Mouse (Mus musculus) midbrain, embryonic 16.5 days (tissue): ENCODE data around the gene H1f0. TPM values are rescaled to one million over a fixed set of nuclear protein-coding genes. Genes with fewer than 3 reads are reported as not detected.
"Not testable (repeated sequence)": the region's sequence is repeated elsewhere in the genome, so short reads cannot be mapped to it uniquely, and the experiment has no call there.

Experiments used
- ATAC-seq: fragments of 200-750 bp; cut with Nextera tagmentation; 2 replicates; pipeline ENCODE4 v1.8.0; 2017; ENCODE audit warnings: moderate TSS enrichment
- H3K27ac ChIP-seq: fragments of 300-500 bp; sonication (generic); 2 replicates; pipeline ENCODE4 v1.5.1; 2014; ENCODE audit warnings: mild to moderate bottlenecking, low read length, mixed read lengths
- H3K27me3 ChIP-seq: fragments of 300-500 bp; sonication (generic); 2 replicates; pipeline ENCODE4 v1.6.1; 2014; ENCODE audit warnings: low read depth, low read length, mixed read lengths; ENCODE audit not compliant: control insufficient read depth, insufficient read depth
- H3K36me3 ChIP-seq: fragments of 300-500 bp; sonication (generic); 2 replicates; pipeline ENCODE4 v1.6.1; 2014; ENCODE audit warnings: mild to moderate bottlenecking, low read length, moderate library complexity, mixed read lengths; ENCODE audit not compliant: control insufficient read depth, insufficient read depth
- H3K4me1 ChIP-seq: fragments of 300-500 bp; sonication (generic); 2 replicates; pipeline ENCODE4 v1.6.1; 2014; ENCODE audit warnings: mild to moderate bottlenecking, low read length, mixed read lengths; ENCODE audit not compliant: control insufficient read depth, insufficient read depth
- H3K4me2 ChIP-seq: fragments of 300-500 bp; sonication (generic); 2 replicates; pipeline ENCODE4 v1.6.1; 2014; ENCODE audit warnings: mild to moderate bottlenecking, low read length, mixed read lengths
- H3K4me3 ChIP-seq: fragments of 300-500 bp; sonication (generic); 2 replicates; pipeline ENCODE4 v1.5.1; 2014; ENCODE audit warnings: low read depth, mild to moderate bottlenecking, low read length, moderate library complexity, mixed read lengths
- H3K9ac ChIP-seq: fragments of 300-500 bp; sonication (generic); 2 replicates; pipeline ENCODE4 v1.6.1; 2014; ENCODE audit warnings: low read depth, low read length, mixed read lengths
- H3K9me3 ChIP-seq: fragments of 300-500 bp; sonication (generic); replicated peaks from 2 replicates; pipeline ENCODE4 v1.6.1; 2014; ENCODE audit warnings: mild to moderate bottlenecking, low read length, mixed read lengths; ENCODE audit not compliant: control insufficient read depth, poor library complexity, severe bottlenecking
- WGBS: fragments of 180-500 bp; shearing (Covaris S2); extraction: QIAGEN DNeasy Blood & Tissue Kit; methylation state at CpG from one replicate; pipeline ENCODE4 v1.1.7; 2014; 5-methylcytosine and 5-hydroxymethylcytosine counted together
- polyA plus RNA-seq: library from polyadenylated mRNA; unstranded; fragments of >200 nt; fragmentation: Nextera tagmentation; extraction: Ambion mirVana; gene quantifications from 2 replicates; pipeline ENCODE4 v1.2.1, GENCODE M21; 2015

The H1f0 gene
- polyA plus RNA-seq, 1 experiment from 2014 or later, result 167 TPM

DNA sequence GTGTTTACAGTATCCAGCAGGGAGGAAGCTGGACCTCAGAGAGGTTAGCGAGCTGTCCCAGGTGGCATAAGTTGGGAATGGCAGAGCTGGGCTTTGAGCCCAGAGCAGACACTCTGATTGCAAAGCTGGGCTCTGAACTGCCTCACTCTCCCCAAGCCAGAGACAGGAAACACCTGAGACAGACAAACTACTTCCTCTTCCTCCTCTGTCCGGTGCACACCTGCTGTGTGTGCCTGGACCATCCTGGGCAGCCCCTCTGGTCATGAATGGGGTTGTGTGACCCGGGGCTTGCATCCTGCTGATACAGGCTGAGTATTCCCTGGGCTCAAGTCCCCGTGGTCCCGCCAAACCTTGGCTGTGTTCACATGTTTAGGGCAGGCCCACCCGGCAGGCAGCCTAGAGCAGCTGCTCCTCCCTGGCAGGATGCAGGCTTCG, 27.9 kb upstream of the H1f0 start:
- Histone ChIP-seq H3K27me3 (no peaks in the 10 kb centered on the region), H3K9me3 (no peaks in the 10 kb centered on the region), H3K36me3 (peaks cover 31% of the 10 kb centered on the region), H3K4me3 (no peak overlapping the region), H3K9ac (no peak overlapping the region), H3K4me2 (no peak overlapping the region), H3K4me1 (no peaks in the 10 kb centered on the region), H3K27ac (no peak overlapping the region)
- 82% methylated on average over 7 of the region's 7 CpGs for WGBS
- no peak for ATAC-seq

DNA sequence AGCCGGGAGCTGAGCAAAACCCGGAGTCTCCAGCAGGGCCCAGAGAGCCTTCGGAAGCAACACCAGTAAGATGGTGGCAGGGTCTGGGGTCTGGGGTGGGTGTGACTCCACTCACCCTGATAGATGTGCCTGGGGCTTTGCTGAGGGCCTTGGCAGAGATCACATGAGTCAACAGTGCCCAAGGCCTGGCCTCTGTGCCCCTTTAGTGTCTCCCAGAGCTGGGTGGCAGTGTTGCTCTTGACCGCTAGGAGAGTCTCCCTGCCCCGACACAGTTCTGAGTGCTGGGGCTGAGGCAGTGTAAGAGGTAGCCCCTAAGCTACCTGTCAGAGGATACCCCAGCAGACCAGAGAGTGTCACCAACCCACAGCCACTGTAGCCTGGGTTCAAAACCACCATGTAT, 26.7 kb upstream of the H1f0 start:
- Histone ChIP-seq H3K4me1 (no peaks in the 10 kb centered on the region), H3K9me3 (no peaks in the 10 kb centered on the region), H3K36me3 (peaks cover 41% of the 10 kb centered on the region), H3K27ac (no peak overlapping the region), H3K9ac (no peak overlapping the region), H3K27me3 (no peaks in the 10 kb centered on the region), H3K4me3 (no peak overlapping the region), H3K4me2 (no peak overlapping the region)
- WGBS, result 90% methylated on average over 5 of the region's 5 CpGs
- no peak for ATAC-seq

DNA sequence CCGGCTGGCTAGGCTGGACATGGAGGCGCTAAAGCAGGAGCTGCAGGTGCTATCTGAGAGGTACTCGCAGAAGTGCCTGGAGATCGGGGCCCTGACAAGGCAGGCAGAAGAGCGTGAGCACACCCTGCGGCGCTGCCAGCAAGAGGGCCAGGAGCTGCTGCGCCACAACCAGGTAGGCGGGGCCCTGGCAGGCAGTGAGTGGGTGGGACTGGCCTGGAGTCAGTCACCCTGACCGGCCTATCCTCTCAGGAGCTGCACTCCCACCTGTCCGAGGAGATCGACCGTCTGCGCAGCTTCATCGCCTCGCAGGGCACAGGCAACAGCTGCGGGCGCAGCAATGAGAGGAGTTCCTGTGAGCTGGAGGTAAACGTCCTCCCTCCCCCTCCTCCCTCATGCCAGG, 26.2 kb upstream of the H1f0 start:
- Histone ChIP-seq H3K27ac (no peak overlapping the region), H3K9me3 (no peaks in the 10 kb centered on the region), H3K27me3 (no peaks in the 10 kb centered on the region), H3K36me3 (peaks cover 40% of the 10 kb centered on the region), H3K4me2 (no peak overlapping the region), H3K4me1 (no peaks in the 10 kb centered on the region), H3K4me3 (no peak overlapping the region), H3K9ac (no peak overlapping the region)
- 57% methylated on average over 18 of the region's 19 CpGs for WGBS
- no peak for ATAC-seq

DNA sequence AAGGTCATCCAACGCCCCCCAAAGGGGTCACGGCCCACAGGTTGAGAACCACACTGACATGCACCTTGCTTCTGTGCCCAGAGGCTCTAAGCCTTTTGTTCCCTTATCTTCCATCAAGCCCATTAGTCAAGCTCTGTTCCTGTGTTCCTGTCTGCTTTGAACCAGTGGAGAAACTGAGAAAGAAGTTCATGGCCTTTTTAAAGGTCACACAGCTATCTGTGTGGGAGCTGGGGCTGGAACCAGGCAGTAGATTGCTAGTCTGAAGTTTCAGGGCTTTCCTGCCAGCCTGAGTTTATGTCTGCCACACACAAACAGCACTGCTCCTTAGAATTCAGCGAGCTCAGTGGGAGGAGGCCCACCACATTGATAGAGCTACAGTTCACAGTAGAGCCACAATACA, 25.2 kb upstream of the H1f0 start:
- no peaks in the 10 kb centered on the region for H3K4me1 ChIP-seq

DNA sequence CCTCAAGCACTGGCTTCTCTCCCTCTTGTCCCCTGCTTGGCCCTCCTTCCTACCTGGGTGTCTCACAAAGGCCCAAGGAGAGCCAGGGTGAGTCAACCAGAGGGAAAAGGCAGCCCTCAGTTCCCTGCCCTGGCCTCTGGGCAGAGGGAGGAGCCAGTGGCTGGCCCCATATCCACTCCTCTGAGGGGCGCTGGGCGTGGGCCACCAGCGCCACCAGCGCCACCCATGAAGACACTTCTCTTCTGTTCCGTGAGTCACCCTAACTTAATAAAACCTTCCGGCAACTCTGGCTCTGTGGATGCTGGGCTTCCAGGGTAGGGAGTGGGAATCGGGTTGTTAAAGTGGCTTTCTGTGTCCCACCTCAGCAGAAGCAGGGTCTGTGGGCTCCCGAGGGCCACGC, 22.7 kb upstream of the H1f0 start:
- peaks cover 35% of the 10 kb centered on the region for H3K36me3 ChIP-seq
- no peaks in the 10 kb centered on the region for H3K9me3 ChIP-seq
- H3K4me1 ChIP-seq, result no peaks in the 10 kb centered on the region
- WGBS, result 89% methylated on average over 9 of the region's 9 CpGs
- no peaks in the 10 kb centered on the region for H3K27me3 ChIP-seq
- no peak overlapping the region for H3K4me2 ChIP-seq
- H3K4me3 ChIP-seq, result no peak overlapping the region
- H3K9ac ChIP-seq, result no peak overlapping the region
- no peak overlapping the region for H3K27ac ChIP-seq
- ATAC-seq, result no peak

More for the DNA sequence above, 25.2 kb upstream of the H1f0 start:
- 87% methylated on average over 3 of the region's 3 CpGs for WGBS
- no peak overlapping the region for H3K4me3 ChIP-seq
- no peaks in the 10 kb centered on the region for H3K27me3 ChIP-seq
- no peak overlapping the region for H3K9ac ChIP-seq
- peaks cover 40% of the 10 kb centered on the region for H3K36me3 ChIP-seq
- no peak overlapping the region for H3K27ac ChIP-seq
- ATAC-seq, result no peak
- H3K9me3 ChIP-seq, result no peaks in the 10 kb centered on the region
- H3K4me2 ChIP-seq, result no peak overlapping the region

DNA sequence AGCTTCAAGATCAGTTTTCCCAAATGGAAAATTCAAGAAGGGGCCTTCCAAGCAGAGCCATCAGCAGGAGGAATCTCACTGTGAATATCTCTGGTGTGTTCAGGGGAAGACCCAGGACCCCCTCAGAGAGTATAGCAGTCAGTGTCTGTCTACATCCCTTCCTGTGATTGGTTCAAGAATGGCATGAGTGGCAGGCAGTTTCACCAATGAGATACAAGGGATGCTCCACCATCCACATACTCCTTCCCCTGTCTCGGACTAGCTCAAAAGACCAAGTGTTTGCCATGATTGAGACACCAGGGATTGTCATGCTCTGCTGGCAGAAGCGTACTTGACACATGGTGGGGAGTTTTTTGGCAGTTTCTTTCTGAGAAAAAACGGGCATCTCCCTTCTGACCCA, 21.6 kb upstream of the H1f0 start:
- Histone ChIP-seq H3K4me1 (no peaks in the 10 kb centered on the region), H3K27ac (no peak overlapping the region), H3K4me3 (no peak overlapping the region), H3K9ac (no peak overlapping the region), H3K27me3 (no peaks in the 10 kb centered on the region), H3K4me2 (no peak overlapping the region), H3K36me3 (peaks cover 34% of the 10 kb centered on the region), H3K9me3 (no peaks in the 10 kb centered on the region)
- no peak for ATAC-seq
- 69% methylated on average over 3 of the region's 3 CpGs for WGBS

DNA sequence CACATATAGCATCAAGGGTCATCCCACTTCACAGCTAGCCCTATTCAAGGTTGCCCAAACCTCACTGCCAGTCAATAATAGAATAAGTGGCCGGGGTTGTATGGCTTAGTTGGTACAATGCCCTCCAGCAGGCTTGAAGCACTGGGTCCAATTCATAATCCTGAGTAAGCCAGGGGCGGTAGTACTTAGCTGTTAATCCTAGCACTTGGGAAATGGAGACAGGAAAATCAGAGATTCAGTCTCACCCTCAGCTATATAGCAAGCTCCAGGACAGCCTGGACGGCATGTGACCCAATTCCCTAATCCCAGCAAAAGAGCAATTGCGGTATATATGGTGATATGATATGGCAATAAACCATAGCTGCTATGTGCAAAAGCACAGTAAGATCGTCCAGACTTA, 21.2 kb upstream of the H1f0 start:
- no peak overlapping the region for H3K4me3 ChIP-seq
- no peaks in the 10 kb centered on the region for H3K27me3 ChIP-seq
- no peak overlapping the region for H3K4me2 ChIP-seq
- no peak for ATAC-seq
- H3K9me3 ChIP-seq, result no peaks in the 10 kb centered on the region
- H3K36me3 ChIP-seq, result peaks cover 31% of the 10 kb centered on the region
- no peak overlapping the region for H3K9ac ChIP-seq
- WGBS, result 91% methylated on average over 5 of the region's 5 CpGs
- no peaks in the 10 kb centered on the region for H3K4me1 ChIP-seq
- no peak overlapping the region for H3K27ac ChIP-seq

DNA sequence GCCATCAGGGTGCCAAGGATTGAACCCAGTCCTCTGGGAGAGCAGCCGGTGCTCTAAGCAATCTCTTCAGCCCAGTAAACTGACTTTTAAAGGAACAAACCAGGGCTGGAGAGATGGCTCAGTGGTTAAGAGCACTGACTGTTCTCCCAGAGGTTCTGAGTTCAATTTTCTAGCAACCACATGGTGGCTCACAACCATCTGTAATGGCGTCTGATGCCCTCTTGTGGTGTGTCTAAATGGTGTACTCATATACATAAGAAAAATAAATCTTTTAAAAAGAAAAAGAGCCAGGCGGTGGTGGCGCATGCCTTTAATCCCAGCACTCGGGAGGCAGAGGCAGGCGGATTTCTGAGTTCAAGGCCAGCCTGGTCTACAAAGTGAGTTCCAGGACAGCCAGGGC, 20.4 kb upstream of the H1f0 start:
- not testable (repeated sequence) for H3K27ac ChIP-seq, H3K4me1 ChIP-seq, ATAC-seq, H3K4me2 ChIP-seq, H3K27me3 ChIP-seq, H3K9ac ChIP-seq, H3K4me3 ChIP-seq, H3K9me3 ChIP-seq
- peaks cover 24% of the 10 kb centered on the region for H3K36me3 ChIP-seq
- WGBS, result 88% methylated on average over 6 of the region's 6 CpGs

DNA sequence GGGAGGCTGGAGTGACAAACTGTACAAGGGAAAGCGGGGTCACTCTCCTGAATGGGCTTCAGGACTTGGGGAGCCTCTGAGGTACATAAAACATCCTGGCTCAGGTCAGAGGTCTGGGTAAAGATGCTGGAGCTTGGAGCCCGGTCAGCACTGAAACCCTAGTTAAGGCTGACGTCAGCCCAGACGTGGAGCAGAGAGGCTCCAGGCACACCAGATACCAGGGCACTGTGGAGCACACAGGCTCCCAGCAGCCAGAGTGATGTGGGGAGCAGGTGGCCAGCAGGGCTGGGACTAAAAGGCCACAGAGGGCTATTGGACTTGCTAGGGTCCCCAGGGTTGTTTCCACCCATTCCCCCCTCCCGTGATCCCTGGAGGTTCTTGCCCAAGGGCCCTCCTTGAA, 18.5 kb upstream of the H1f0 start:
- Histone ChIP-seq H3K9ac (no peak overlapping the region), H3K36me3 (peaks cover 15% of the 10 kb centered on the region), H3K4me2 (no peak overlapping the region), H3K4me1 (no peaks in the 10 kb centered on the region), H3K9me3 (no peaks in the 10 kb centered on the region), H3K4me3 (no peak overlapping the region), H3K27ac (no peak overlapping the region), H3K27me3 (no peaks in the 10 kb centered on the region)
- ATAC-seq, result no peak
- WGBS, result 70% methylated on average over 5 of the region's 5 CpGs

DNA sequence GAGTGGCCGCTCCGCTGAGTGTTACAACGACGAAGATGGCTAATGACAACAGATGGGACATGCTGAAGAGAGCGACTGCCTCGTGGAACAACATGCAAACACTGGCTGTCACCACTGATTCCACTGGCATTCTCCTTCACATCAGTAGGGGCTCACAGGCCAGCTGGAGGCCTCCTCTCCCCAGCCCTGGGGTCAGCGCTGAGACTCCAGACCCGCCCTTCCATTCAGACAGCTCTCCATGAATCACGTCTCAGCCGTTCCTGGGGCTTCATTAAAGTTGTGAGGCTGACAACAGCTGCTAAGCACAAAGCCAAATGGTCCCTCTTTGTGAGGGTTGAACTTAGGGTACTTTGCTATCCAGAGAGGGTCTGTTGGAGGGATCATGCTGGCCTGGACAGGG, 16.7 kb upstream of the H1f0 start:
- Histone ChIP-seq H3K4me1 (no peaks in the 10 kb centered on the region), H3K9ac (no peak overlapping the region), H3K36me3 (peaks cover under 1% of the 10 kb centered on the region; the same call in 1 of the 2 replicates), H3K27ac (no peak overlapping the region), H3K4me2 (no peak overlapping the region), H3K4me3 (no peak overlapping the region), H3K27me3 (no peaks in the 10 kb centered on the region), H3K9me3 (no peaks in the 10 kb centered on the region)
- WGBS, result 58% methylated on average over 10 of the region's 10 CpGs
- ATAC-seq, result no peak
